Comparison of ENCODE assay signal across 26 mouse cellular contexts in genomic region chr6:117942769-117943168, GRCm38 (mm10). TPM values are rescaled to one million over a fixed set of nuclear protein-coding genes. Genes with fewer than 3 reads are reported as not detected.
DNase-seq lines count a peak whose midpoint lies in the region; ATAC-seq and TF ChIP-seq lines count a peak whose summit lies in the region.
"Had no signal": no experiment of that assay in that cellular context is flagged by ENCODE, and none has a peak within 500 bp of the region (broad histone marks: within the 10 kb centered on the region; RNA-seq: fewer than 3 reads in every experiment).

No protein-coding gene starts in this region.

- 80% methylated on average over 10 of the region's 10 CpGs for WGBS in liver, postnatal 0 days (ENCODE audit: insufficient replicate concordance)

- no peak overlapping the region for H3K4me2 ChIP-seq in liver, postnatal 0 days (ENCODE audit: low read depth, low read length)
- H3K4me2 ChIP-seq: embryonic facial prominence, embryonic 13.5 days; heart, embryonic 15.5 days; limb, embryonic 13.5 days; midbrain, embryonic 15.5 days had no signal

- no peaks in the 10 kb centered on the region for H3K36me3 ChIP-seq in liver, postnatal 0 days (replicated peaks; ENCODE audit: insufficient read depth, low read length)
- H3K36me3 ChIP-seq: embryonic facial prominence, embryonic 13.5 days; heart, embryonic 15.5 days; hindbrain, embryonic 10.5 days; limb, embryonic 13.5 days; midbrain, embryonic 15.5 days had no signal

- no peaks in the 10 kb centered on the region for H3K27me3 ChIP-seq in liver, postnatal 0 days (ENCODE audit: insufficient read depth, low read length)
- H3K27me3 ChIP-seq: embryonic facial prominence, embryonic 13.5 days; heart, embryonic 15.5 days; limb, embryonic 13.5 days; midbrain, embryonic 15.5 days had no signal

- no peaks in the 10 kb centered on the region for H3K4me1 ChIP-seq in liver, postnatal 0 days (ENCODE audit: insufficient read depth)
- H3K4me1 ChIP-seq: embryonic facial prominence, embryonic 13.5 days; heart, embryonic 15.5 days; hindbrain, embryonic 10.5 days; limb, embryonic 13.5 days; megakaryocyte, embryonic 14.5 days; midbrain, embryonic 15.5 days had no signal

- ATAC-seq in cerebellum, adult (ENCODE audit: insufficient number of reproducible peaks, low FRiP score, low TSS enrichment) = peak; percentile 87
- ATAC-seq in liver, postnatal 0 days = no peak
- ATAC-seq: forebrain, postnatal 0 days; midbrain, embryonic 15.5 days had no signal

- TF ChIP-seq CTCF in liver, postnatal 0 days (IDR thresholded peaks at IDR 0.05; ENCODE audit: low read depth) = no peak

- DNase-seq in cerebellum, postnatal 4 days (ENCODE audit: low spot score in 2 of 2) = no peak
- DNase-seq in testis, postnatal 10 days (ENCODE audit: low spot score) = peak; percentile 36
- no peak for DNase-seq in testis, postnatal 14 days (ENCODE audit: low spot score)
- peak; percentile 33 to 78 for DNase-seq in layer of hippocampus, adult 18-20 months (ENCODE audit: low spot score in 2 of 2)
- no peak for DNase-seq in lung, adult 18-20 months
- DNase-seq in liver, postnatal 0 days = no peak
- no peak for DNase-seq in thymus, postnatal 0 days (ENCODE audit: low spot score)
- DNase-seq: forebrain, postnatal 0 days; heart, adult 2 months; lung, postnatal 10 days; retina, postnatal 1 day; thymus, postnatal 25 days had no signal

- TF ChIP-seq EP300 in liver, postnatal 0 days (IDR thresholded peaks at IDR 0.05; ENCODE audit: low read depth) = no peak

- no peaks in the 10 kb centered on the region for H3K9me3 ChIP-seq in liver, postnatal 0 days (ENCODE audit: low read length)
- H3K9me3 ChIP-seq: embryonic facial prominence, embryonic 13.5 days; heart, embryonic 15.5 days; hindbrain, embryonic 10.5 days; limb, embryonic 13.5 days; midbrain, embryonic 15.5 days had no signal

- H3K9ac ChIP-seq in liver, postnatal 0 days (replicated peaks) = no peak overlapping the region
- H3K9ac ChIP-seq: embryonic facial prominence, embryonic 13.5 days; forebrain, postnatal 0 days; heart, embryonic 15.5 days; limb, embryonic 13.5 days; liver, embryonic 14.5 days; midbrain, embryonic 15.5 days had no signal

- H3K27ac ChIP-seq in liver, postnatal 0 days (ENCODE audit: low read depth) = no peak overlapping the region
- H3K27ac ChIP-seq: embryonic facial prominence, embryonic 13.5 days; heart, adult 2 months; heart, embryonic 15.5 days; hindbrain, embryonic 10.5 days; kidney, postnatal 0 days; left cerebral cortex, adult 2 months; limb, embryonic 13.5 days; liver, embryonic 14.5 days; midbrain, embryonic 15.5 days had no signal

- H3K4me3 ChIP-seq in liver, postnatal 0 days (ENCODE audit: low read depth, low read length) = no peak overlapping the region
- H3K4me3 ChIP-seq: embryonic facial prominence, embryonic 13.5 days; heart, adult 2 months; heart, embryonic 15.5 days; hindbrain, embryonic 10.5 days; left cerebral cortex, adult 2 months; limb, embryonic 13.5 days; megakaryocyte, embryonic 14.5 days; midbrain, embryonic 15.5 days had no signal

RNA-seq across cellular contexts. Expression of gene Fxyd4, which starts 5.3 kb away (rescaled TPM):
- total RNA-seq in layer of hippocampus, adult 18-20 months (2021) = not detected
- 0.20 TPM in 1 of 2 replicates, not detected in the other for polyA plus RNA-seq in liver, postnatal 0 days (2015; fragmentation: Nextera tagmentation; extraction: Ambion mirVana)
- 2.3 TPM in 2 replicates for polyA plus RNA-seq in thymus, postnatal 0 days (2015; fragmentation: Nextera tagmentation; extraction: Ambion mirVana)
- total RNA-seq: adrenal gland, adult 18-20 months; forebrain, postnatal 0 days; gastrocnemius, adult 8-10 months; heart, adult 2 months; left cerebral cortex, adult 2 months; MEL; neutrophil, adult 5-6 weeks had no signal
- polyA plus RNA-seq: liver, embryonic 14.5 days had no signal

RNA-seq across cellular contexts. Expression of gene Hnrnpf, which starts 42.6 kb away (rescaled TPM):
- total RNA-seq in layer of hippocampus, adult 18-20 months (2021) = 100 to 1,000 TPM; 127 to 139 TPM
- 264 and 270 TPM in 2 replicates for polyA plus RNA-seq in liver, postnatal 0 days (2015; fragmentation: Nextera tagmentation; extraction: Ambion mirVana)
- polyA plus RNA-seq in thymus, postnatal 0 days (2015; fragmentation: Nextera tagmentation; extraction: Ambion mirVana) = 1,040 and 1,096 TPM in 2 replicates

Comparison
In these comparisons a context has a peak if more than half of its experiments do, and no peak if none do; other contexts are left out.
1. DNase-seq: peak in testis, postnatal 10 days (single experiment) and layer of hippocampus, adult 18-20 months (2 of 2); none in cerebellum, postnatal 4 days (0 of 2), testis, postnatal 14 days (single experiment), lung, adult 18-20 months (0 of 2), liver, postnatal 0 days (single experiment) and thymus, postnatal 0 days (single experiment).